Mouse (Mus musculus) WW6 (cell line): ENCODE results near the gene Sdsl.
A peak's percentile ranks its signal among the peaks of the same experiment; 100 is the strongest.

ENCODE experiments used
- DNase-seq: peaks from one replicate; pipeline ENCODE4 v3.0.0-alpha.2; 2013; ENCODE audit warnings: low read depth, low spot score

Sdsl gene

DNA sequence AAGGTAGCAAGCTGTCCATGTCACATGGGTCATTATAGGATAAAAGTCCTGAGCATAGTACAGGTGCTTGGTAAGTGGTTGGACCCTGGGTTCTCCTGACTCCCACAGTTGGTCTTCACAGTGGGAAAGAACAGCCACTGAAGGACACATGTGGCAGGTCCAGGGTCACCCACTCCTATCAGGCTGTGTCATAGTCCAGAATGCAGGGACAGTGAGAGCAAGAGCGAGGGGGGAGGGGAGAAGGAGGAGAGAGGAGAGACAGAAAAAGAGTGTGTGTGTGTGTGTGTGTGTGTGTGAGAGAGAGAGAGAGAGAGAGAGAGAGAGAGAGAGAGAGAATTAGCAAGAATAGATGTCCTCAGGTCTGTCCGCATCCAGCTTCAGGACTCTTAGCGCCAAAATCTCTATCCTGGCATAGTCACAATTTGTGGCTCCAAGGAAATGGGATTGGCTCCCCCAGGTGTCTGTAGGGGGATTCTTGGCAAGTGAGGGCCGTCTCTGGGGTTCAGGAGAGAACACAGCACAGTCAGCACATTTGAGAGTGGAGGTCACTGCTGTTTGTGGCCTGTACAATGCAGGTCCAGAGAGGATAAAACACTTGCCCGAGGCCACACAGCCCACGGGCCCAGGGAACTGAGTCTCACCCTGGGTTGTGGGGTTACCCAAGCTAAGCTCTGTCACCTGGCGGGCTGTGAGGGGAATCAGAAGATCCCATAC lies 15.6 kb downstream of the Sdsl start:
- DNase-seq, result no peak

DNA sequence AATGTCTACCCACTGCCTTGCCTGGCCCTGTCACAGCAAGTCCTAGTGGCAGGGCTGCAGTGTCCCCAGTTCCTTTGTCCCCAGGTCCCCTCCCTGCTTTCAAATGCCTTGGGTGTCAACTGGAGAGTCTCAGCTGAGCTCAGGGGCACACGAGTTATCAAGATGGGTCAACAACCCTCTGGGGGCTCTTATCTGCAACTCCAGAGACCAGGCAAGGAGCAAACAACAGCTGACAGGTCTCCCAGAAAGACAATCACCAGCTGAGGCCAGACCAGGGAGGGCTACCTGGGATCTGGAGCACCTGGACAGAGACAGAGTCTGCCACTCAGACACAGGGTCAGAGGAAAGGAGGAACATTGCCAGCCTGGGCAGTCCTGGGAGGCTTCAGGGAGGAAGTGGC lies 16.4 kb downstream of the Sdsl start:
- DNase-seq, result no peak

DNA sequence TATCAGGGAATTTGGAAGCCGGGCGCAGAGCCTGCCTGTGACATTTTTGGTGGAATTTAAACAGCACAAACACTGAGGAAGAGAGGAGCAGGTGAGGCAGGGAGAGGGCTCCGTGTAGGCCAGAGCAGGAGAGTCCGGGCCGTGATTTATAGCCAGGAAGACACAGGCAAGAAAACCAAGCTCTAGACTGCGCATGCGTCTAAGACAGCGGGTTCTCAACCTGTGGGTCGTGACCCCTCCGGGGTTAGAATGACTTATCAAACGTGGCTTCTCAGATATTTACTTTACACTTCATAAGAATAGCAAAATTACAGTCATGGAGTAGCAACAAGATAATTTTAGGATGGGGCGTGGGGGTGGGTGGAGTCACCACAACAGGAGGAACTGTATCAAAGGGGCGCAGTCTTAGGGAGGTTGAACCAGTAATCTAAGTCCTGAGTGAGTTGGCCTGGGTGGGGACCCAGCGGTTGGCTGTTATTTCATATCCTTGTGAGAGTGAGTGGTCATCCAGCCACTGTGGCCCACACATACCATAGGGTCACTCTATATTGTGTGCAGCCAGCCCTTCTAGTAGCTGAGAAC lies 17.8 kb downstream of the Sdsl start:
- no peak for DNase-seq

DNA sequence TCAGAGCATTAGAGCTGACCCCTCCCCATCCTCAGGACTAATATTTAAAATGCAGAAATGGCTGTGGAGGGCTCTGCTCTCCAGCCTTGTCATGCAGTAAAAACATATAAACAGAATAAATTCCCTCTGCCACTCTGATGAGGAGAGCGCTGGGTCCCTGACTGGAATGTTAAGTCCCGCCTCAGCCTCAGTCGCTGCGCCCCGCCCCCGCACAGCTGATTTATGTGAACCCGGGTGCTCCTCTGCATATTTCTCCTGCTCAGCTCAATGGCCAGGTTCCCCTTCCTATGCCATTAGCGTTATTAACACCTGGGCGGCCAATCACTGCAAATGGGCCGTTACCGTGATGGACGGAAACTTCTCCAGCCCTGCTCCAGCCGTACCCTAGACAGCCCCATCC lies 25.3 kb downstream of the Sdsl start:
- no peak for DNase-seq

DNA sequence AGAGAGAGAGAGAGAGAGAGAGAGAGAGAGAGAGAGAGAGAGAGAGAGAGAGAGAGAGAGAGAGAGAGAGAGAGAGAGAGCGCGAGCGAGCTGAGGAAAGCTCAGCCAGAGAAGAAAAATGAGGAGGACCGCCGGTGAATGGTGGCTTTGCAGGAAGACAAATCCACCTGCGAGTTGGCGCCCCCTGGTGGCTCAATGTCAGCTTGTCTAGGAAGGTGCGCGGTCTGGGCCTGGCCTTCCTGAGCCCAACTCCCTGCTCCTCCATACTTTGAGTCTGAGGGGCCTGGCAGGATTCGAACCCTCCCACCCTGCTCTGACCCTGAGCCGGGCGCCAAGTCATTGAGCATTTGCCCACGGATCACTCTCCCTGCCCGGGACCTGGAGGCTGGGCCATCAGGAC lies 31.9 kb downstream of the Sdsl start:
- DNase-seq, result peak; percentile 79

DNA sequence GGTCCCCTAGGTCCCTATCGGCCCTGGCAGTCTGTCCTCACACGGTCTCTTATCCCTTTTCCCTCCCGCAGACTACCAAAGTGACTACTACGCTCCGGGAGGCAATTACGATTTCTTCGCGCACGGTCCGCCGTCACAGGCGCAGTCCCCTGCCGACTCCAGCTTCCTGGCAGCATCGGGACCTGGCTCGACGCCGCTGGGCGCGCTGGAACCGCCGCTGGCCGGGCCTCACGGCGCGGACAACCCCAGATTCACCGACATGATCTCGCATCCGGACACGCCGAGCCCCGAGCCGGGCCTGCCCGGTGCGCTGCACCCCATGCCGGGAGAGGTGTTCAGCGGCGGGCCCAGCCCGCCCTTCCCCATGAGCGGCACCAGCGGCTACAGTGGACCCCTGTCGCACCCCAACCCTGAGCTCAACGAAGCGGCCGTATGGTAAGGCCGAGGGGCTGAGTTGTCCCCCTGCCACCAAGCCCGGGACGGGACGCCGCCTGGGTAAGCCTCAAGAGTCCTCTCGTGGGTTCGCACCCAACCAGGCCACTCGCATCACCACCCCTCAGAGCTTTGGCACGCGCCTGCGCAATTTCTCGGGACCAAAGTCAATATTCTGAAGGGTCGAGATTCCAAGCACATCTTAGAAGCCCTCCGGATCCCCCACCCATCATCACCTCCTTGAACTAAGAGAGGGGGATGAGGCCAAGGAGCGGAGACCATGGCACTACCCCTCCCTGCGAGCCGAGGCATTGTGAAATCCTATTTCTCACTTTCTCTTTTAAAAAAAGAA lies 32.5 kb downstream of the Sdsl start:
- no peak for DNase-seq

DNA sequence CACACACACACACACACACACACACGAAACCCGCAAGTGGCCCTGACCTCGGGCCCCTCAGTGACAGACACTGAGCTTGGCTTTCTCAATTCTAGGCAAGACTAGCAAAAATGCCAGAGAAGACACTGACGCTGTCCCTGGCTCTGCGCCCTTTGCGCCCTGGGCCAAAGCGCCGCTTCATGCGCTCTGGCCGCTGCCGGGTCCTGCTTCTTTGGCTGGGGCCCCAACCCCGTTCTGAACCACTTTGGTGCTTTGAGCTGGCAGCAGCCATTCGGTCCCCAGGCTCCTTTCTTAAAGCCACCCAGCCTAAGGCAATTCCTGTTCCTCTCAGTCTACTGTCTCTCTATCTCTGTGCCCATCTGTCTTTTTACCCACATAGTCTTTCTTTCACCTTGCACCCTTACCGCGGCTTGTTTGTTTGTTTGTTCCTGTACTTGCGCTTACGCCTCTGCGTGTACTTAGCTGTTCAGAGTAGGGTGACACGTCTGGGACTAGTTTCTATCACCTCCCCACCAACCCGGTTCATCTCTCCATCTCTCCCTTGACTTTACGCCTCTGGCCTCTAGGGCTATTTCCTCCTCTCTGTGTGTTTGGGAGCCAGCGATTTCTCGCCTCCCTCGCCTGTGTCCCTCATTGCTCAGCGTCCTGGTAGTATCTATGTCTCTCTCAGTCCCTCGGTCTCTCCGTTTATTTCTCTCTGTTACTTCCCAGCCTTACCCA lies 33.5 kb downstream of the Sdsl start:
- DNase-seq, result no peak

DNA sequence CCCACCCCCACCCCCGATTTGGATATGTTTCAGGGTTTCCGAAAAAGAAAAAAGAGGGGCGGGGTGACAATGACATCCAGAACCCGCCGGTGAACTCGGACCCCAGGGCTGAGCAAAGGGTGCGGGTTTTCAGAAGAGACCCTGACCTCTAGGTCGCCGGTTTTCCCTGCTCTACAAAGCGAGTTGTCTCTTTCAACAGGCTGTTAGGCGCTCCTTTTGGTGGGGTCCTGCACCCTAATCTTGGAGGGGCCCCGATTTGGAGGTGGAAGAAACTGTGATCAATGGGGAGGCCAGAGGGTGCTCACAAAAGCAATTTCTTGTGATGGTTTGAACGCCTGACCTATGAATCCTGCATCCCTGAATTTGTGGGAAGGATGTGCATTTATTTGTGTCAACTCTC lies 34.1 kb downstream of the Sdsl start:
- no peak for DNase-seq

DNA sequence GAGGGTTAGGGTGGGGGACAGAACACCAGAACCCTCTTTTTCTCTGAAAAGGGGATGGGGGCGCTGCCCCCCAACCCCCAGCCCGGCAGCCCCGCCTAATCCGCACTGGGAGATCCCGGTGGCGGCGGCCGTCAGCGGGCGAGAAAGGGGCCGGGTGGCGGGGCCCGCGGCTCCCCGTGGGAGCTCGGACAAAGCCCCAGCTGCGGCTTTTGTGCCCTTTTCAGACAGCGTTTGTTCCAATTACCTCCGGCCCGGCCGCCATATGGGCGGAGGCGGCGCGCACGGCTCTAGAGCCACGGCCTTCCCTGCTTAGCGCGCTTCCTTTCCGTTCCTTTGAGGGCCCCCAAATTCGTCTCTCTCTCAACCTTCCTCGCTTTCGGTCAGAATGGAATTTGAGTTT lies 34.6 kb downstream of the Sdsl start:
- DNase-seq, result no peak

DNA sequence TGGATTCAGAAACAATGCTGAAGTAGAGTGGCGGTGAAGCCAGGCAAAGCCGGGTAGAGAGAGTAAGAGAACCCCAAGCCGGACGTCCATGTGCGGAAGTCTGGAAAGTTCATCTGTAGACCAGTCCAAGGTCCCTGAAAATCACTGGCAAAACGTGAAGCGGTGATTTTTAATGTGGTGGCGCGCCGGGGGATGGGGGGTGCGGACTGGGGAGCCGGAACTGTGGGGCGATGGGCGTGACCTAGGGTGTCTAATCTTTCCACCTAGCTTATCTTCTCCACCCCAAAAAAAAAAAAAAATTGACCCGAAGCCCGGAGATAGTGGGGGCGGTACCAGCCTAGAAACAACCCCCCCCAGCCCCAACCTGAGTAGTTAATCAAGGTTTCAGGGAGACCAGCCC lies 35.1 kb downstream of the Sdsl start:
- DNase-seq, result no peak

DNA sequence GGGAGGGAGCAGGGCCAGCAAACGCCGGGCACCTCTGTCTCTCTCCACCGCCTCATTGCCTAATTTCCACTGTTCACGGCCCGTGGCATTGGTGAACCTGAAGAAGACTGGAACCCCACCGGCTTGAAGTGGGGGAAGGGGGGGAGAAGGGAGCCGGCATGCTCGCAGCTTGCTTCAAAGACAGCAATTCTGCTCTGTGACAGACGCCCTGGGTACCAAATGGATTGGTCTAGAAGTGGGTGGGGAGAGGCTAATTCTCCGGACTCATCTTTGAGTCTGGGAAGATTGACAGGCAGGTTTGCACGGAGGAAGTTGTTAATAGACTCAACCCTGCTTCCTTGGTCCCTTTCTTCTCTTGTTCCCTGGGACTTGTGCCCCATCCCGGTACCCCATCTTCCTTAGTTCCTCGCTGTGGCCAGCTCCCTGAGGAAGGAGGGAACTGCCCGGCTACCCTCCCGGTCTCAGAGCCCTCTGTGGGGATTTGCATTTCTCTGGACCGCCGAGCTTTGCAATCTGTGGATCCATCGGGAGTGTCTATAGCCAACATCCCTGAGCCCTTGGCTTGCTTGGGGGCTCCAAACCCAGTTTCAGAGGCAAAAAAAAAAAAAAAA lies 35.6 kb downstream of the Sdsl start:
- DNase-seq, result no peak

DNA sequence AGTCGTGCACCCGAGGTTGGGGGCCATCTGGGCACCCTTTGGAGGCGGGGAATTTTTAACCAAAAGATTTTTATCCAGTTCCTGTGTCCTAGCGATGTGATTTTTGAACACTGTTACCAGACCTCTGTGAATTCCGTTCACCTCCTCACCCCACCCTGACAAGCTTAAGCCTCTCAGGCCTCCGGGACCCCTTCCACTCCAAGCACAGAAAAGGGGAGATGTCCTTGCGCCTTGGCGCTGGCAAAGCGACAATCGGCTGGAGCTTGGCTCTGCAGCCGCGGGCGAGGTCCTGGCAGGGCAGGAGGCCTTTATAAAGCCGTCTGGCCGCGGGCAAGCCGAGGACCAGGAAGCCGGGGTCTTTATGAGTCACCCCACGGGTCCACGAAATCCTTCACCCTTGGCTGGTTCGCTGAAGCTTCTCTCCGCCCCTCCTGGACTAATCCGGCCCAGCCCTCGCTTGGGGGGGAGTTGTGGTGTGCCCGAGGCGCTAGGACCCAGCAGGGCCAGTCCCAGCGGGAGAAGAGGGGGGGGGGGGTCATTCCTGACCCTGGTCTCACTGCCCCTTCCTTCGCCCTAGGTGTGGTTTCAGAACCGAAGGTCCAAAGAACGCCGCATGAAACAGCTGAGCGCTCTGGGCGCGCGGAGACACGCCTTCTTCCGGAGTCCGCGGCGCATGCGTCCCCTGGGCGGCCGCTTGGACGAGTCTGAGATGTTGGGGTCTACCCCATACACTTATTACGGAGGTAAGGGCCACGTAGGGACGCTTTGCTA lies 36.7 kb downstream of the Sdsl start:
- no peak for DNase-seq

DNA sequence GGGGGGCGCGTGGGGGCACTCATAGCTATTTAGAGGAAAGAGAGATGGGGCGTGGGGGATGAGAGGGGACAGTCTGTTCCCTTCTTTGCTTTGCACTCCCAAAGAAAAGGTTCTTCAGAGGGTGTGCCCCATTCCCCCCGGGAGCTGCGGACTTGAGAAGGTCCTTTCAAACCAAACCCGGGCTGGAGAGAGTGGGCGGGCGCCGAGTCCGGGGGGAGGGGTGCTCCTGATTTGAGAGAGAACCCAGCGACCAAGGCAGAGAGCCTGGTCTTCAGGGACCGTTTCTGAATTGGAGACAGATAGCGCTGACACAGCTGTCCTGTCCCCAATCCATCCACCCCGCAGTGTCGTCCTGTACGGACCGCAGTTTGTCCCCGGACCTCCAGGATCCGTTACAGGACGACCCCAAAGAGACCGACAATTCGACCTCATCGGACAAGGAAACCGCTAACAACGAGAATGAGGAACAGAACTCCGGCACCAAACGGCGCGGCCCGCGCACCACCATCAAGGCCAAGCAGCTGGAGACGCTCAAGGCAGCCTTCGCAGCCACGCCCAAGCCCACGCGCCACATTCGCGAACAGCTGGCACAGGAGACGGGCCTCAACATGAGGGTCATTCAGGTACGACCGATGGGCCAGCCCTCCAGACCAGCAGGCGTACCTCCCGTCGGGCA lies 37.5 kb downstream of the Sdsl start:
- DNase-seq, result no peak

DNA sequence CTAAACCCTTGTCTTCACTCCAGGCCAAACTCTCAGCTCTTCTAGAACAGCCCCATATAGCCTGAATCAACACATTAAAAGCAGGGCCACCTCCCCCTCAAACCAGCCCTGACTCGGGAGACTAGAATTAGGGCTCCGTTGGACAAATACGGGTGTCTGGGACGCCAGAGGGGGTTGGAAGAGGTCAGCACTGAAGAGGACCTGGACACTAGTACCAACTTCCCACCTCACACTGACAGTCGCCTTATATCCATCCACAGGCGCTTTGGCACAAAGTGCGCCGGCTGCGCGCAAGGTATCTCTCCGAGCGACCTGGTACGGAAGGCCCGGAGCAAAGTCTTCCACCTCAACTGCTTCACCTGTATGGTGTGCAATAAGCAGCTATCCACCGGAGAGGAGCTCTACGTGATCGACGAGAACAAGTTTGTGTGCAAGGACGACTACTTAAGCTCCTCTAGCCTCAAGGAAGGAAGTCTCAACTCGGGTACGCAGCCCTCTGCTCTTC lies 38.3 kb downstream of the Sdsl start:
- DNase-seq, result no peak

DNA sequence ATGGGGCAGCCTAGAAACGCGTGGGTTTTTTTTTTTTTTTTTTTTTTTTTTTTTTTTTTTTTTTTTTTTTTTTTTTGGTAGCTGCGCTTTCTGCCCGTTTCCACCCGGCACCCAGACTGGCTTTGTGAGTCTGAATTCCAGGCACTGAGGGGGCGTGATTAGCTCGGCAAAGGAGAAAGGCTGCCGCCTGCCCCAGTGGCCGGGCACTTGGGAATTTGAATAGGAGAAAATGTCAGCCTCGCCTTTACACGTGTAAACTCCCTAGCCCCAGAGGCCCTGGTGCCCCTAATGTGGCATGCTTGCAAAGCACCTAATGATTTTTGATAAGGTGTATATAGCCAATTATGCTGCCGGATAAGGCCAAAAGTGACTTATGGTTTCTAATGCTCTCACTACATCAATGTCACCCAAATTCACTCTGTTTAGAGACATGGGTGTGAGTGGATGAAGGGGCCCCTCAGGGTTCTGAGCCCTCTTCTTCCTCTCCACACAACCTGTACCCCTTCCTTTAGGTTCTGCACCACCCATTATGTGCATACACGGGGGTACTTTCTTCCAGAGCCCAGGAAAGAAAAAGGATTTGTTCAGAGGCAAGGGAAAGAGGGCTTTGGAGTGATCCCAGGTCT lies 39.4 kb downstream of the Sdsl start:
- DNase-seq, result no peak

DNA sequence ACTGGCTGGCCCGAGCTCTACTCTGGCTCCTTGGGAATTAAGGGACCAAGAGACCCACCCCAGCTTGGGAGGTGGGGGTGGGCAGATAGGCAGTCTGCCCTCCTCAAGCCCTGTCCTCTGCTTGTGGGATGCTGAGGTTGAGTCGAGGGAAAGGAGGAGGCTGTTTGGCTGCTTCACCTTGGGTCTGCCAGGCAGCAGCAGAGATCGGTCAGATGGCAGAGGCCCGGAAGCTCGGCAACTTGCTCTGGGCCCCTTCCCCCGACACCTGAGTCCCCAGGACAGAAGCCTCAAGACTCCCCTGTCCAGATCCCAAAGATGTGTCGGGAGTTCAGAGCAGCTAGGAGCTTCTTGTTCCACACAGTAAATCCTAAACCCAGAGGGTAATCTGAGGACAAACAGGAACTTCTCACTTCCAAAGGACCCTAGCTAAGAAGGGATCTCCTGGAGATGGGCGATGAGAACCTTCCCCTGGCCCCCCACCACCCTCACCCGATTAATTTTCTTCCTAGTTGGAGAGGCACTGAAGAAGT lies 40.1 kb downstream of the Sdsl start:
- no peak for DNase-seq

DNA sequence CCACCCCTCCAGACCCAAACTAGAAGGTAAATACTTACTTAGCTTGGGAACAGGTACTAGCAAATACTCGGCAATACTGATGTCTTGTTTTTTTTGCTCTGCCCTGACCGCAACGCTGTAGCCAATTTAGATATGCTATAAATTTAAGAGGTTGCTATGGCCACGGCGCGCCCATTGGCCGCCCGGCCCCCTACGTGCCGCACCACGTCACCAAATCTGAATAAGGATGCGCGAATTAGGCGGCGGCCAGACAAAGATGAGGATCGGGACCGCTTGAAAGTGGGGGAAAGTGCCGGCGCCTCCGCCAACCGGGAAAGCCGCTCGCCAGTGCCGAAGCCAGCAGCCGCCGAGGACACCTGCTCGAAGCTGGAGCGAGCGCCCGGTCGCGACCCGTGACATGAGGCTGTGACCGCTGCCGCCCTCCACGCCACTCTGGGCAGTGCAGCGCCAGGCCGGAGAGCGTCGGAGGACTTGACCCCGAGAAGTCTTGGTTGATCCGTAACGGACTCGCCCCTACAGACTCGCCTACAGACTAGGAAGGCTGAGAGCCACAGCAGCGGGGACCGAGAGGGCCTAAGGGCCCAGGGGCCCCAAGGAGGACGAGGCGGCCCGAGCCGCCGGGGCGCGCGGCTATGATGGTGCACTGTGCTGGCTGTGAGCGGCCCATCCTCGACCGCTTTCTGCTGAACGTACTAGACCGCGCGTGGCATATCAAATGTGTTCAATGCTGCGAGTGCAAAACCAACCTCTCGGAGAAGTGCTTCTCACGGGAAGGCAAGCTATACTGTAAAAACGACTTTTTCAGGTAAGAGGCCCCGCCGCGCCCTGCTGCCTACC lies 40.7 kb downstream of the Sdsl start, which contains the start of gene Lhx5:
Lhx5 (plus strand) TSS at position 51 of the 837 bp plus-strand sequence.
- DNase-seq, result no peak

DNA sequence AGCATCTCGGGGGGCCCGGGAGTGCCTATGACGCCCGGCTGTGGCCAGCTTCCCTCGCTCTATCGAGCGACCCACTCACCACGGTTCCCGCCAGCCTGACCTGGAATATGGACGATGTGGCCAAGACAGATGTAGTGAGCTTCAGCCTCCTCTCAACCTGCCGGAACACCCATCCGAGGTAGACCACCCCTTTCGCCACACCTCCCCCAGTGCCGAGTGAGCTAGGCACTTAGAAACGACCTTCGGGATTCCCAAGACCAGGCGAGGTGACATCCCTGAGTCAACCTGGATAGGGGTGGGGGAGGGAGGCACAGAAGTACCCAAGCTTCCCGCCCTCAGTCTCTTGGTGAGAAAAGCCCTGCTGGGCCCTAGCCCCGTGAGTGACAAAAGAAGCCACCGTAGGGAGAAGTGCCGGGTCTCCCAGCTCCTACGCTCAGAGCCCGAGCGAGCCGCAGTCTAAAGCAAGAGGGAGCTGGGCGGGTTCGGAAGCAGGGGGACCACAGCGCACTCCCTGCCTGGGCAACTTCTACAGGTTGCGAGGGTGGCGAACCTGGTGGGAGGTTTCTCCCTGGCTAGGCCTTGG lies 41.5 kb downstream of the Sdsl start:
- no peak for DNase-seq
